Mouse (Mus musculus) thymus, postnatal 10 days (tissue): ENCODE data around the gene Gmppa.

Experiments used
- DNase-seq, 2 experiments: peaks; one replicate each; pipeline ENCODE4 v3.0.0; 2021; ENCODE audit warnings: low spot score in 2 of 2

Gmppa gene

GRCm38 (mm10) chr1:75435475-75436328 is at the start of gene Gmppa:
Gmppa (plus strand) TSS chr1:75435930.
- peak; percentile 49 to 70 for DNase-seq

GRCm38 (mm10) chr1:75386149-75386548 is 49.6 kb upstream of the Gmppa start:
- DNase-seq: no peak

GRCm38 (mm10) chr1:75387469-75387928 is 48.2 kb upstream of the Gmppa start:
- DNase-seq: no peak

GRCm38 (mm10) chr1:75387929-75388897 is 47.5 kb upstream of the Gmppa start:
- no peak for DNase-seq

GRCm38 (mm10) chr1:75388898-75389515 is 46.7 kb upstream of the Gmppa start:
- no peak for DNase-seq

GRCm38 (mm10) chr1:75393139-75393538 is 42.6 kb upstream of the Gmppa start:
- no peak for DNase-seq

- no peak for DNase-seq
Measured at GRCm38 (mm10) chr1:75393846-75394245, 41.9 kb upstream of the Gmppa start.

GRCm38 (mm10) chr1:75398761-75399402 is 36.8 kb upstream of the Gmppa start:
- DNase-seq: peak; percentile 21 to 54

- no peak for DNase-seq
Measured at GRCm38 (mm10) chr1:75399755-75400492, 35.8 kb upstream of the Gmppa start.

- no peak for DNase-seq
Measured at GRCm38 (mm10) chr1:75400493-75401115, 35.1 kb upstream of the Gmppa start.

GRCm38 (mm10) chr1:75405547-75405946 is 30.2 kb upstream of the Gmppa start:
- no peak for DNase-seq

GRCm38 (mm10) chr1:75406173-75406572 is 29.6 kb upstream of the Gmppa start:
- DNase-seq: no peak

GRCm38 (mm10) chr1:75407056-75407455 is 28.7 kb upstream of the Gmppa start:
- no peak for DNase-seq

GRCm38 (mm10) chr1:75408210-75408609 is 27.5 kb upstream of the Gmppa start:
- DNase-seq: no peak

- DNase-seq: no peak
Measured at GRCm38 (mm10) chr1:75409950-75410349, 25.8 kb upstream of the Gmppa start.

GRCm38 (mm10) chr1:75412196-75412595 is 23.5 kb upstream of the Gmppa start:
- no peak for DNase-seq

- peak; percentile 50 to 73 for DNase-seq
Measured at GRCm38 (mm10) chr1:75413749-75414148, 22.0 kb upstream of the Gmppa start.

GRCm38 (mm10) chr1:75421794-75422193 is 13.9 kb upstream of the Gmppa start:
- DNase-seq: no peak

- no peak for DNase-seq
Measured at GRCm38 (mm10) chr1:75422216-75422822, 13.4 kb upstream of the Gmppa start.
